Mouse (Mus musculus) CH12.LX (cell line): ENCODE measurements around the gene Acaa1a.

Source experiments
- CTCF ChIP-seq, 2 experiments: IDR thresholded peaks in 1 of 2; conservative IDR thresholded peaks in 1 of 2; 2 replicates each; pipeline ENCODE4 v1.5.1; 2011 to 2012; ENCODE audit warnings: low read depth in 2 of 2, low read length in 2 of 2, improper control_type of control experiment in 1 of 2, inconsistent platforms in 1 of 2, mild to moderate bottlenecking in 1 of 2, moderate library complexity in 1 of 2
- ELF1 ChIP-seq: IDR thresholded peaks from 2 replicates; pipeline ENCODE4 v1.6.1; 2014; ENCODE audit warnings: low read depth, mild to moderate bottlenecking, inconsistent platforms, low read length, improper control_type of control experiment
- EP300 ChIP-seq: IDR thresholded peaks from 2 replicates; pipeline ENCODE4 v1.6.1; 2011; ENCODE audit warnings: low read length, improper control_type of control experiment
- ETS1 ChIP-seq: conservative IDR thresholded peaks from 2 replicates; pipeline ENCODE4 v1.6.1; 2012; ENCODE audit warnings: low read depth, mild to moderate bottlenecking, inconsistent platforms, low read length, improper control_type of control experiment, moderate library complexity
- KAT2A ChIP-seq: IDR thresholded peaks from 2 replicates; pipeline ENCODE4 v1.6.1; 2012; ENCODE audit warnings: low read length, improper control_type of control experiment, inconsistent platforms; ENCODE audit not compliant: insufficient replicate concordance
- MAFK ChIP-seq: IDR thresholded peaks from 2 replicates; pipeline ENCODE4 v1.6.1; 2011; ENCODE audit warnings: low read length, improper control_type of control experiment; ENCODE audit not compliant: insufficient replicate concordance
- MAX ChIP-seq: IDR thresholded peaks from 2 replicates; pipeline ENCODE4 v1.6.1; 2011; ENCODE audit warnings: low read length, improper control_type of control experiment
- POLR2A ChIP-seq: IDR thresholded peaks from 2 replicates; pipeline ENCODE4 v1.6.1; 2011; ENCODE audit warnings: low read depth, mild to moderate bottlenecking, improper control_type of control experiment, low read length
- USF1 ChIP-seq: IDR thresholded peaks from 2 replicates; pipeline ENCODE4 v1.6.1; 2014; ENCODE audit warnings: low read depth, mild to moderate bottlenecking, inconsistent platforms, low read length, improper control_type of control experiment
- ZMIZ1 ChIP-seq: IDR thresholded peaks from 2 replicates; pipeline ENCODE4 v1.6.1; 2012; ENCODE audit warnings: low read depth, mild to moderate bottlenecking, inconsistent platforms, low read length, improper control_type of control experiment

GRCm38 (mm10) chr9:119335571-119335970, 3.9 kb upstream of the Acaa1a start:
- no peak for TF ChIP-seq CTCF (conservative IDR thresholded peaks at IDR 0.05 in 1 of 2, IDR thresholded peaks at IDR 0.05 in 1 of 2; ENCODE audit: low read depth in 2 of 2, low read length in 2 of 2)
- TF ChIP-seq ELF1 = no peak
- no peak for TF ChIP-seq POLR2A
- TF ChIP-seq MAFK = no peak
- no peak for TF ChIP-seq ETS1
- no peak for TF ChIP-seq USF1
- TF ChIP-seq MAX = no peak
- TF ChIP-seq EP300 = no peak
- no peak for TF ChIP-seq ZMIZ1
- TF ChIP-seq KAT2A = no peak
